Comparison of ENCODE assay signal across 30 mouse cellular contexts in genomic region chr5:108724006-108724405, GRCm38 (mm10). TPM values are rescaled to one million over a fixed set of nuclear protein-coding genes. Genes with fewer than 3 reads are reported as not detected.
A peak's percentile ranks its signal among the peaks of the same experiment; 100 is the strongest.
DNase-seq lines count a peak whose midpoint lies in the region.
"Had no signal": no experiment of that assay in that cellular context is flagged by ENCODE, and none has a peak within 500 bp of the region (broad histone marks: within the 10 kb centered on the region; RNA-seq: fewer than 3 reads in every experiment).

No protein-coding gene starts in this region.

- peak; percentile 79 for DNase-seq in adrenal gland, adult 2 months
- DNase-seq in adrenal gland, adult 18-20 months (ENCODE audit: low spot score in 2 of 2), result no peak
- peak; percentile 23 to 26 for DNase-seq in urinary bladder, postnatal 36 days (ENCODE audit: low spot score in 2 of 2)
- DNase-seq in urinary bladder, postnatal 10 days (ENCODE audit: low spot score), result no peak
- DNase-seq in adrenal gland, postnatal 25 days, result peak; percentile 51
- DNase-seq in spleen, postnatal 10 days (ENCODE audit: low spot score in 2 of 2), result no peak
- no peak for DNase-seq in ovary, adult 18-20 months (ENCODE audit: low spot score)
- DNase-seq: cerebellum, adult 11-12 months; cerebellum, postnatal 36 days; heart, postnatal 36 days; layer of hippocampus, postnatal 36 days; right cerebral cortex, postnatal 14 days; spleen, adult 18-20 months; thymus, adult 18-20 months had no signal

RNA-seq across cellular contexts. Expression of gene Fgfrl1, which starts 31.8 kb away (rescaled TPM):
- 10 to 100 TPM; 21.5 to 48.5 TPM for total RNA-seq in adrenal gland, adult 2 months (2021)
- 72.1 and 103 TPM in 2 replicates for polyA plus RNA-seq in adrenal gland, adult 2 months (2012; rRNA removed)
- total RNA-seq in adrenal gland, adult 18-20 months (2021), result 10 to 100 TPM; 30.3 to 68.9 TPM
- total RNA-seq in adrenal gland, postnatal 25 days (2021), result 24.6 and 32.3 TPM in 2 replicates
- polyA plus RNA-seq: activated CD4-positive, CD25-positive, alpha-beta regulatory T cell, adult 4 months had no signal

RNA-seq across cellular contexts. Expression of gene Slc26a1, which starts 48.6 kb away (rescaled TPM):
- total RNA-seq in adrenal gland, adult 2 months (2021), result under 1 TPM; 0.21 to 0.81 TPM
- polyA plus RNA-seq in adrenal gland, adult 2 months (2012; rRNA removed), result 0.21 and 0.85 TPM in 2 replicates
- under 1 TPM; 0.06 to 0.23 TPM for total RNA-seq in adrenal gland, adult 18-20 months (2021)
- total RNA-seq in adrenal gland, postnatal 25 days (2021), result 0.15 and 1.1 TPM in 2 replicates
- total RNA-seq: gastrocnemius, adult 8-10 months; heart, adult 18-20 months; heart, postnatal 36 days had no signal

RNA-seq across cellular contexts. Expression of gene Rnf212, which starts 50.8 kb away (rescaled TPM):
- total RNA-seq in adrenal gland, adult 2 months (2021), result not detected
- polyA plus RNA-seq in adrenal gland, adult 2 months (2012; rRNA removed), result not detected in 2 replicates
- not detected for total RNA-seq in adrenal gland, adult 18-20 months (2021)
- not detected in 2 replicates for total RNA-seq in adrenal gland, postnatal 25 days (2021)
- total RNA-seq: gastrocnemius, adult 8-10 months; heart, adult 18-20 months; heart, postnatal 36 days; layer of hippocampus, adult 18-20 months; layer of hippocampus, postnatal 36 days; left cerebral cortex, postnatal 14 days; megakaryocyte, adult 5-6 weeks had no signal
- polyA plus RNA-seq: activated CD4-positive, CD25-positive, alpha-beta regulatory T cell, adult 4 months; forebrain, embryonic 13.5 days; frontal cortex, adult 2 months; heart, embryonic 14.5 days; hindbrain, embryonic 15.5 days; kidney, postnatal 0 days; limb, embryonic 14.5 days; lung, embryonic 16.5 days; midbrain, embryonic 13.5 days; neural tube, embryonic 14.5 days; stomach, embryonic 14.5 days had no signal

RNA-seq across cellular contexts. Expression of gene Dgkq, which starts 54.5 kb away (rescaled TPM):
- 10 to 100 TPM; 13.6 to 20.7 TPM for total RNA-seq in adrenal gland, adult 2 months (2021)
- polyA plus RNA-seq in adrenal gland, adult 2 months (2012; rRNA removed), result 20.8 and 22.0 TPM in 2 replicates
- 10 to 100 TPM; 19.9 to 21.3 TPM for total RNA-seq in adrenal gland, adult 18-20 months (2021)
- total RNA-seq in adrenal gland, postnatal 25 days (2021), result 21.2 and 22.7 TPM in 2 replicates

Comparison
In these comparisons a context has a peak if more than half of its experiments do, and no peak if none do; other contexts are left out.
1. DNase-seq: peak in adrenal gland, adult 2 months (single experiment), urinary bladder, postnatal 36 days (2 of 2) and adrenal gland, postnatal 25 days (single experiment); none in adrenal gland, adult 18-20 months (0 of 2), urinary bladder, postnatal 10 days (single experiment), spleen, postnatal 10 days (0 of 2) and ovary, adult 18-20 months (single experiment).